Mouse (Mus musculus): ENCODE measurements around the gene Ap4s1.
"Not testable (repeated sequence)": the region's sequence is repeated elsewhere in the genome, so short reads cannot be mapped to it uniquely, and the experiment has no call there.

The Ap4s1 gene

DNA sequence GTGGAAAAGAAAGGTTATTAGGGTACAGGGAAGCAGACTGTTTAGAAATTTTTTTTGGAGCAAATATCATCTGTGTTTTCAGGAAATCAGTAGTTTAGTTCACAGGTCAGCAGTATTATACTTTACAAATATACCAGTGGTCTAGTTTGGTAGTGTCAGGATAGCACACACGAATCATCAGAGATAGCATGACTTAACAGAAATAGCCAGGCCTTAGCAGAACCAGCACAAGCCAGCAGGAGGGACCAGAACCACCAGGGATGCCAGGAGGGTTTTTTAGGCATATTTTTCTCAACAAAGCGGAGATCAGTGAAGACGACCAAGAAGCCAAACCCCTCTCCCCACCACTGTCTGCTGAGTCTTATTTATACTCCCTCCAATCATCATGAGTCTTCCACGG lies 17.6 kb upstream of the Ap4s1 start:
- Histone ChIP-seq H3K4me1 (replicated peaks; ENCODE audit: low read depth, low read length) (peaks cover 67% of the 10 kb centered on the region), H3K36me3 (ENCODE audit: insufficient read depth, low read length) (0 out of 2 replicates have a peak, but pooled peaks cover 6% of the 10 kb centered on the region)
- TF ChIP-seq CTCF (conservative IDR thresholded peaks at IDR 0.05; ENCODE audit: low read length), result no peak
- TF ChIP-seq NANOG (IDR thresholded peaks at IDR 0.05; ENCODE audit: borderline replicate concordance, low read length), result no peak
- TF ChIP-seq POU5F1 (IDR thresholded peaks at IDR 0.05; ENCODE audit: borderline replicate concordance, low read length), result no peak

GRCm38 (mm10) chr12:51676442-51676841 lies 14.4 kb upstream of the Ap4s1 start:
- H3K4me3 ChIP-seq (replicated peaks; ENCODE audit: low read length), result no peak overlapping the region
- peaks cover 53% of the 10 kb centered on the region for H3K4me1 ChIP-seq (replicated peaks; ENCODE audit: low read depth, low read length)
- H3K36me3 ChIP-seq (ENCODE audit: insufficient read depth, low read length), result 0 out of 2 replicates have a peak, but pooled peaks cover 6% of the 10 kb centered on the region
- no peaks in the 10 kb centered on the region for H3K27me3 ChIP-seq (ENCODE audit: insufficient read depth, low read length)
- TF ChIP-seq NANOG (IDR thresholded peaks at IDR 0.05; ENCODE audit: borderline replicate concordance, low read length) (no peak), POU5F1 (IDR thresholded peaks at IDR 0.05; ENCODE audit: borderline replicate concordance, low read length) (no peak), CTCF (conservative IDR thresholded peaks at IDR 0.05; ENCODE audit: low read length) (no peak)
- no peaks in the 10 kb centered on the region for H3K9me3 ChIP-seq (ENCODE audit: low read length)

More for the DNA sequence above, 17.6 kb upstream of the Ap4s1 start:
- Histone ChIP-seq H3K4me3 (replicated peaks; ENCODE audit: low read length) (no peak overlapping the region), H3K27me3 (ENCODE audit: insufficient read depth, low read length) (no peaks in the 10 kb centered on the region), H3K9me3 (ENCODE audit: low read length) (no peaks in the 10 kb centered on the region)

- Histone ChIP-seq H3K36me3 (ENCODE audit: insufficient read depth, low read length) (0 out of 2 replicates have a peak, but pooled peaks cover 2% of the 10 kb centered on the region), H3K4me1 (replicated peaks; ENCODE audit: low read depth, low read length) (peaks cover 52% of the 10 kb centered on the region), H3K4me3 (replicated peaks; ENCODE audit: low read length) (no peak overlapping the region), H3K27me3 (ENCODE audit: insufficient read depth, low read length) (no peaks in the 10 kb centered on the region), H3K9me3 (ENCODE audit: low read length) (no peaks in the 10 kb centered on the region)
- TF ChIP-seq POU5F1 (IDR thresholded peaks at IDR 0.05; ENCODE audit: borderline replicate concordance, low read length) (no peak), CTCF (conservative IDR thresholded peaks at IDR 0.05; ENCODE audit: low read length) (no peak), NANOG (IDR thresholded peaks at IDR 0.05; ENCODE audit: borderline replicate concordance, low read length) (no peak)
These were observed 12.0 kb upstream of the Ap4s1 start for GRCm38 (mm10) chr12:51678844-51679243.

DNA sequence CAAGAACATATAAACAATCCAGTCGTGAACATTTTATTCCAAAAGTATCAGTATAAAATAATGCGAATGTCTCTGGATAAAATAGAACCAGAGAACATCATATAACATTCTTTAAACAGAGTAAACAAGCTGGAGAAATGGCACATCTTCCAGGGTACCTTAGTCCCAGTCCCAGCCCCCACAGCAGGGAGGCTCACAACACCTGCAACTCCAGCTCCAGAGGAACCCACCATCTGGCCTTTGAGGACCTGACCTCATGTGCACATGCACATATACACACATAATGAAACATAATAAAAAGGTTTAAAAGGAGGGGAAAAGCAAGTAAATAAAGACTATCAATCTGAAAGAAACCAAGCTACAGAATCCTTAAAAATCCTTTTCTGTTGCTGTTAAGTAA lies 2.3 kb upstream of the Ap4s1 start:
- Histone ChIP-seq H3K4me1 (replicated peaks; ENCODE audit: low read depth, low read length) (peaks cover 61% of the 10 kb centered on the region), H3K9me3 (ENCODE audit: low read length) (no peaks in the 10 kb centered on the region), H3K27me3 (ENCODE audit: insufficient read depth, low read length) (no peaks in the 10 kb centered on the region), H3K4me3 (replicated peaks; ENCODE audit: low read length) (no peak overlapping the region), H3K36me3 (ENCODE audit: insufficient read depth, low read length) (no peaks in the 10 kb centered on the region; the same call in 1 of the 2 replicates)
- TF ChIP-seq POU5F1 (IDR thresholded peaks at IDR 0.05; ENCODE audit: borderline replicate concordance, low read length) (no peak), NANOG (IDR thresholded peaks at IDR 0.05; ENCODE audit: borderline replicate concordance, low read length) (no peak), CTCF (conservative IDR thresholded peaks at IDR 0.05; ENCODE audit: low read length) (no peak)

- H3K36me3 ChIP-seq (ENCODE audit: insufficient read depth, low read length), result no peaks in the 10 kb centered on the region
- H3K4me1 ChIP-seq (replicated peaks; ENCODE audit: low read depth, low read length), result peaks cover 63% of the 10 kb centered on the region
- H3K9me3 ChIP-seq (ENCODE audit: low read length), result no peaks in the 10 kb centered on the region
- no peaks in the 10 kb centered on the region for H3K27me3 ChIP-seq (ENCODE audit: insufficient read depth, low read length)
- no peak for TF ChIP-seq POU5F1 (IDR thresholded peaks at IDR 0.05; ENCODE audit: borderline replicate concordance, low read length)
- no peak for TF ChIP-seq CTCF (conservative IDR thresholded peaks at IDR 0.05; ENCODE audit: low read length)
- TF ChIP-seq NANOG (IDR thresholded peaks at IDR 0.05; ENCODE audit: borderline replicate concordance, low read length), result no peak
- H3K4me3 ChIP-seq (replicated peaks; ENCODE audit: low read length), result peak within 1 kb of the TSS; percentile 96
These were observed 1.2 kb downstream of the Ap4s1 start, which contains the start of gene Strn3 for GRCm38 (mm10) chr12:51691845-51692632. Gene Strn3 (minus strand): TSS chr12:51691897.

DNA sequence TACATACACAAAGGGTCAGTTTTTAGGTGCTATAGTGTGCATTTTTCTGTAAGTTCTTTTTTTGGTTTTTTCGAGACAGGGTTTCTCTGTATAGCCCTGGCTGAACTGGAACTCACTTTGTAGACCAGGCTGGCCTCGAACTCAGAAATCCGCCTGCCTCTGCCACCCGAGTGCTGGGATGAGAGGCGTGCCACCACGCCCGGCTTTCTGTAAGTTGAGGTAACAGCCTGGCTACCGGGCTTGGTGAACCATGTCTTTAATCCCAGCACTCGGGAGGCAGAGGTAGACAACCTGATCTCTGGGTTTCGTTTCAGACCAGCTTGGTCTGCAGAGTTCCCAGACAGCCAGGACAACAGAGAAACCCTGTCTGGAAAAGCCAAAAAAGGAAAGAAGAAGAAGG lies 2.0 kb downstream of the Ap4s1 start:
- H3K36me3 ChIP-seq (ENCODE audit: insufficient read depth, low read length); H3K27me3 ChIP-seq (ENCODE audit: insufficient read depth, low read length); H3K9me3 ChIP-seq (ENCODE audit: low read length): not testable (repeated sequence)
- Histone ChIP-seq H3K4me3 (replicated peaks; ENCODE audit: low read length) (peak overlapping the region; percentile 96), H3K4me1 (replicated peaks; ENCODE audit: low read depth, low read length) (peaks cover 57% of the 10 kb centered on the region)

- Histone ChIP-seq H3K27me3 (ENCODE audit: insufficient read depth, low read length) (no peaks in the 10 kb centered on the region), H3K9me3 (ENCODE audit: low read length) (no peaks in the 10 kb centered on the region), H3K4me1 (replicated peaks; ENCODE audit: low read depth, low read length) (peaks cover 52% of the 10 kb centered on the region), H3K4me3 (replicated peaks; ENCODE audit: low read length) (no peak overlapping the region), H3K36me3 (ENCODE audit: insufficient read depth, low read length) (no peaks in the 10 kb centered on the region)
- TF ChIP-seq NANOG (IDR thresholded peaks at IDR 0.05; ENCODE audit: borderline replicate concordance, low read length), result no peak
- no peak for TF ChIP-seq POU5F1 (IDR thresholded peaks at IDR 0.05; ENCODE audit: borderline replicate concordance, low read length)
- no peak for TF ChIP-seq CTCF (conservative IDR thresholded peaks at IDR 0.05; ENCODE audit: low read length)
These were observed 2.6 kb downstream of the Ap4s1 start for GRCm38 (mm10) chr12:51693419-51693818.

- Histone ChIP-seq H3K4me1 (replicated peaks; ENCODE audit: low read depth, low read length) (peaks cover 47% of the 10 kb centered on the region), H3K4me3 (replicated peaks; ENCODE audit: low read length) (peak overlapping the region; percentile 11; the same call in 1 of the 2 replicates), H3K36me3 (ENCODE audit: insufficient read depth, low read length) (no peaks in the 10 kb centered on the region), H3K27me3 (ENCODE audit: insufficient read depth, low read length) (no peaks in the 10 kb centered on the region), H3K9me3 (ENCODE audit: low read length) (no peaks in the 10 kb centered on the region)
- TF ChIP-seq POU5F1 (IDR thresholded peaks at IDR 0.05; ENCODE audit: borderline replicate concordance, low read length) (no peak), NANOG (IDR thresholded peaks at IDR 0.05; ENCODE audit: borderline replicate concordance, low read length) (no peak), CTCF (conservative IDR thresholded peaks at IDR 0.05; ENCODE audit: low read length) (no peak)
These were observed 3.3 kb downstream of the Ap4s1 start for GRCm38 (mm10) chr12:51694096-51694495.

DNA sequence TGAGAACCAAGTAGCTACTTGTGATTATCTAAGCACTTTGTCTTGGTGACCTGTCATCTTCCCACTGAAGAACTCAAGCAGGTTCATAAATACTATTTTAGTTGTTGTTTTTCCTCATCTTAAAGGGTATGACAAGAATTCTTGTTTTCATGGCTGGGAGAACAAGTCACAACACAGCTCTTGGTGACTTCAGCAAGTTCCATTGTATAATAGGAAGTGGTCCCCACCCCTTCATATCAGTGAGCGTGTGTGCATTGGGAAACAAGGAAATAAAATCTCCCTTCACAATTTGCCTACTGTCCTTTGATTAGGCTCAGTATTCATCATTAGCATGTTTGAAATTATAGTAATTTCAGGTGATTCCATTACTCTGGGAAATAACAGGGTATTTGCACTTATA lies 4.1 kb downstream of the Ap4s1 start:
- H3K36me3 ChIP-seq (ENCODE audit: insufficient read depth, low read length), result no peaks in the 10 kb centered on the region
- TF ChIP-seq NANOG (IDR thresholded peaks at IDR 0.05; ENCODE audit: borderline replicate concordance, low read length) (no peak), CTCF (conservative IDR thresholded peaks at IDR 0.05; ENCODE audit: low read length) (no peak), POU5F1 (IDR thresholded peaks at IDR 0.05; ENCODE audit: borderline replicate concordance, low read length) (no peak)

More for the DNA sequence above, 4.1 kb downstream of the Ap4s1 start:
- no peak overlapping the region for H3K4me3 ChIP-seq (replicated peaks; ENCODE audit: low read length)
- no peaks in the 10 kb centered on the region for H3K9me3 ChIP-seq (ENCODE audit: low read length)
- H3K27me3 ChIP-seq (ENCODE audit: insufficient read depth, low read length), result no peaks in the 10 kb centered on the region
- H3K4me1 ChIP-seq (replicated peaks; ENCODE audit: low read depth, low read length), result peaks cover 44% of the 10 kb centered on the region

Measured in E14TG2a.4 (cell line).